Mouse (Mus musculus) megakaryocyte, adult 5-6 weeks (primary cell): ENCODE data around the gene Cwc22. TPM values are rescaled to one million over a fixed set of nuclear protein-coding genes. Genes with fewer than 3 reads are reported as not detected.
"Not testable (repeated sequence)": the region's sequence is repeated elsewhere in the genome, so short reads cannot be mapped to it uniquely, and the experiment has no call there.

Experiments
- ATAC-seq: 2 replicates; pipeline ENCODE4 v1.8.0; 2016; ENCODE audit warnings: mild to moderate bottlenecking, inconsistent platforms; ENCODE audit not compliant: poor library complexity, severe bottlenecking
- total RNA-seq, 2 experiments: library from RNA; stranded (forward) in 1 of 2; stranded (reverse) in 1 of 2; fragments of 153-499, 151-499 nt in 1 of 2; fragments of 221-1000, 200-1000 nt in 1 of 2; gene quantifications; 2 replicates each; pipeline versions ENCODE4 v1.2.3 to v1.2.4; 2015 to 2017

Cwc22 gene
- total RNA-seq, 2 experiments from 2014 or later = 31.3 to 92.3 TPM

GRCm38 (mm10) chr2:77901269-77901668 is 44.9 kb downstream of the Cwc22 start:
- no peak for ATAC-seq

GRCm38 (mm10) chr2:77900741-77901140 is 45.4 kb downstream of the Cwc22 start:
- ATAC-seq = no peak

DNA sequence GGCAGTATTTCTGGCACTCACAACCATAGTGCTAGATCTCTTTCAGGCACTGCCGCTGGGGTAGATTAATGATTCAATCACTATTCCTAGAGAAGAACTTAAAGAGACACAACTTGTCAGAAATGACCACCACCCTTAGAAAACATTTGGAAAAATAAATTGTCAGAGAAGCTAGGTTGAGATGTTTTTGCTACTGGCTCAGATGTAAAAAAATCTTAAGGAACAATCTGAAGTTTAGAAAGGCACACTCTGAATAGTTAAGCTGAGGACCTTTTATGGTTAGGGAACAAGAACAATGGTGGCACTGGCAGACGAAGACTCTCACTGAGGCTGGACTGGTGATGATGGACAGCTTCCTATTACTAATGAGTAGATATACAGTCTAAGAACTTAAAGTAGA is 46.1 kb downstream of the Cwc22 start:
- ATAC-seq = no peak

DNA sequence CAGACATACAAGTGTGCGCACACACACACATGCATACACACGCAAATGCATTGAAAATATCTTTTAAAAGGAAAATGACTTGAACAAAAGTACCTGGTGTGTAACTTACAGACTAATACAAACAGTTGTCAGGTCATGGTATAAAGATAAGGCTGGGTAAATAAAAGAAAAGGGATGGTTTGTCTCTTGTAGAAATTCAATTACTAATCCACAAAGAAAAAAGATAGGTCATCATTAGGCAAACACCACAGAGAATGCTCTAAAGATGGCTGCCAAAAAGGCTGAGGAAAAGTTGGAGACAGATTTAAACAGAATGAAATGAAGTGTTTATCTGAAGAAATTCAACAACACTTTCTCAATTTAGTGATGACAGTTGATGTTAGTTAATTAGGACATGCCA is 47.7 kb downstream of the Cwc22 start:
- no peak for ATAC-seq

- ATAC-seq = no peak
These were observed 48.2 kb downstream of the Cwc22 start for GRCm38 (mm10) chr2:77897988-77898387.

DNA sequence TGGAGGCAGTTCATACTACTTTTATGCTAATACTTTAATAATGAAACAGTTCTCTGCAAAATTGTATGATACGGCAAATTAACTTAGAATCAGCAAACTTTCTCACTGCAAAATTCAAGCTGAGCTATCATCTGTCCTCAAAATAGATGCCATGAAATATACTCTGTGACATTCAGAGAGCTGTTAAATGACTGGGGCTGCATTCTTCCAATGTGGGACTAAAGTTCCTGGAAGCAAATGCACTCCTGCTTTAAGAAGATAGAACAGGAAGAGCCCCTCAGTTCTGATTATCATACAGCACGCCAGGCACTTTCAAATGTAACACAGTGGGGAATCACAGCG is 48.6 kb downstream of the Cwc22 start:
- no peak for ATAC-seq

GRCm38 (mm10) chr2:77896843-77897557 is 49.2 kb downstream of the Cwc22 start:
- no peak for ATAC-seq

- not testable (repeated sequence) for ATAC-seq
These were observed 50.1 kb downstream of the Cwc22 start for GRCm38 (mm10) chr2:77895906-77896570.

DNA sequence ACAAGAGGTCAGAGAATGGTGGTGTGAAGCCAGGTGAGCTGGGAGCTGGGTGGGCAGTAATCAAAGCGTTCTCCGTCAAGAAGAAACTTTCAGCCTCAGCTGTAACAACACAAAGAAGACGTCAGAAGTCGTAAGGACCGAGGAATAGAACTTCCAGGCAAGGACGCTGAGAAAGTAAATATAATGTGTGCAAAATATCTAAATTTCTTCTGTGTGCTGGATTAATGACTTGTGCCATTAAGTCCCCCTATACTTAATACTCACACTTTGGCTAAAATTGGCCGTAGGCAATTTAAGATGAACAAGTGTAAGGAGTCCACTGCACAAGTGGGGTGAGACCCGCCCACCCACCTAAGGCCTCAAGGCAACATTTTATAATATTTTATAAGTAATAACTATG is 51.3 kb downstream of the Cwc22 start:
- ATAC-seq = no peak

GRCm38 (mm10) chr2:77893505-77893904 is 52.7 kb downstream of the Cwc22 start:
- ATAC-seq = no peak

- ATAC-seq = no peak
These were observed 53.6 kb downstream of the Cwc22 start for GRCm38 (mm10) chr2:77892573-77892972.

DNA sequence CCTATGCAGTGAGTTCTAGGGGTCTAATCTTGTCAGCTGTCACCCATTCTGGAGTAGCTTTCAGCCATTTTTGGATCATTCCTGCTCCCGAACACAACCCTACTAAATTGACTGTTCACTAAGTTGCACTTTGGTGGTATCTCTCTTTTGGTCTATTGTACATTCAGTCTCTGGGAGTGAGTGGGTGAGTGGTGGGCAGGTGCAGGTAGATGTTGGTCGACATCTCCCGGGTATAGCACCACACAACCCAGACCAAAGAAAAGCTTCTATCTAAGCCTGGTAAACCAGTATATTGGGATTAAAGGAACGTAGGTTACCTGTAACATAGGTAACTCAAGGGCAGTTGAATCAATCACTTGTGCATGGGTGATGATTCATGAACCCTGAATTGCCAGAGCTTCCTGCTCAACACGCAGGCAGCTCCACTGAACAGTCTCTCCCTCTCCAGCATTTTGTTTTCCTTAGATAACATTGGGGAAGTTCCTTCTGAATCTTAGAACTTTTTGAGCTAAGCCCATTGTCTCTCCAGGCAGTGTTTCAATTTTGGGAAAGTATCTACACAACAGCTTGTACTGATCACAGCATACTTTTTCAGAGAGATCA is 55.2 kb downstream of the Cwc22 start:
- ATAC-seq = no peak

DNA sequence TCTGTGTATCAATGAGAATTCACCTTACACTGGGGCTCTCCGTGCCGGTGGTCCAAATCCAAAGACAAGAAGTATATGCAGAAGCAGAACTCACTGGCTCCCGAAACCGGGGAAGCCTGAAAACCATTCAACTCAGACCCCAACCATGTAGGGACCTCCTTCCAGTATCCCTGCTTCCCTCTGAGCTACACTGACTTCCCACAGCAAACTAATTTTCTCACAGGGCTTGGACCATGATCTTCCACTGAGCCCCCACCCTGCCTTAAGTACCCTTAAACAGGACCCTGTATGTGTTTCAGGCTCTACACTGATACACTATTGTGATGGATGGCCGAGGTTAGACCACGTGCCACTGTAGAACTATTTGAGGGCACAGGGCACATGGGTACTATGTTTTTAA is 56.2 kb downstream of the Cwc22 start:
- ATAC-seq = no peak

DNA sequence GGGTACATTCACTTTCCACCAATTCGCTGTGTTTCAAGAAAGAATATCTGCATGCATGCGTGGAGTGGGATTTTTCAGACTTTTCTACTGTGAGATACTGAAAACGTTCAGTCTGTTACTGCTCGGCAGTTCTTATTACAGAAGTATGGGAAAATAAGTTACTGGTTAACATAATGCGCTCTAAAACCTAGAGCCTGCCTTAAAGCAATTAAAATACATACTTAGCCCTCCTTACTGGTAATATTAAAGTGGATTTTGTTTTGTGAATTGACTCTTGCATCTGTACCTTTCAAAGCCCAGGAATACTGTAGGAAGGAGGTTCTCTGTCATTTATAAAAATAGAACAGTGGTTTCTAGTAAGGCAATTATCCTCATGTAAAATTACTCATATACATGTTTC is 56.8 kb downstream of the Cwc22 start:
- no peak for ATAC-seq

DNA sequence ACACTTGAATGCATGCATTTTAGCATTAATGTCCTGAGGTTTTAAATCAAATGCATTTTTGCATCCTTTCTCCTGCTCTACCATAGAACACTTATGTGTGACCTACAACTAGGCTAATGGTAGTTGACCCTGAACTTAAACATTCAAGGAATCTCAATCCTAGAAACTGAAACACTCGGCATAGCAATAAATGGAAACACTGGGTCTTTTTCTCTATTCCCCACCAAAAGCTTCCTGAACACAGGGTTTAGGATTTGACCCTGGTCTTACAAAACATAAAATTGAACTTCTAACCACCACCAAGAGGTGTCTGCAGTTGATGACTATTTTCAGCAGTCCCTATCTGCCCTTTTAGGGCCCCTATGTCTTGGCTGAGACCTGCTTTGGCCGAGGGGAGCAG is 57.3 kb downstream of the Cwc22 start:
- no peak for ATAC-seq

GRCm38 (mm10) chr2:77888056-77888455 is 58.1 kb downstream of the Cwc22 start:
- ATAC-seq = no peak

DNA sequence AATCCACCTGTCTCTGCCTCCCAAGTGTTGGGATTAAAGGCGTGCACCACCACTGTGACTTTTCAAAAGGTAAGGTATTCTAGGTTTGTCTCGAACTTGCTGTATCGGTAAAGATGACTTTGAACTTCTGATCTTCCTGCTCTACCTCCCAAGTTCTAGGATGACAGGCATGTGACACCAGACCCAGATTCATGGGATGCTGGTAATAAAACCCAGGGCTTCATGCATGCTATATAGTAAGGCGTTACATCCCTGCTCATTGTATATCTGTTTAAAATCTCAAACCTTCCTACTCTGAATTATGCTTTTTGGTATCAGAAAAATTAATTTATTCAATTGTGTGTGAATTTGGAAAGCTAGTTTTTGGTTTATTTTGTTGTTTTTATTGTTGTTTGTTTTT is 59.0 kb downstream of the Cwc22 start:
- no peak for ATAC-seq

- no peak for ATAC-seq
These were observed 60.6 kb downstream of the Cwc22 start for GRCm38 (mm10) chr2:77885491-77886130.

DNA sequence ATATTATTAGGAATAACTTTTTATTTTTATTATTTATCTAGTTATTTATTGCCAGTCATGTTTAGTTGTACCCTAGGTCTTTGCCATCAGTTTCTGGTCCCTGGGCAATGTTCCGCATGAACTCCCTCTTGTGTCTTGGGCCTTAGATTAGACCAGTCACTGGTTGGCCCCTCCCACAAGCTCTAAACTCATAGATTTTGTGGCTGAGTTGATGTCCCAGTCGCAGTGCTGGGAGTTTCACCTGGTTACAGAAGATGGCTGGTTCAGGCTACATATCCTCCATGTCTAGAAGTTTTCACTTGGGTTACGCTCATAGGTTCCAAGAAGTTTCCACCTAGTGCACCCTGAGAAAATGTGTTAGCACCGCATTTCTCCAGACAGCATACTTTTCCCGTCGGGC is 61.1 kb downstream of the Cwc22 start:
- no peak for ATAC-seq

- no peak for ATAC-seq
These were observed 61.7 kb downstream of the Cwc22 start for GRCm38 (mm10) chr2:77884491-77884890.

- ATAC-seq = no peak
These were observed 63.2 kb downstream of the Cwc22 start for GRCm38 (mm10) chr2:77882961-77883360.
